Mouse (Mus musculus) fibroblast of lung, adult 2 months (primary cell): ENCODE data around the gene BB287469.
"Not testable (repeated sequence)": the region's sequence is repeated elsewhere in the genome, so short reads cannot be mapped to it uniquely, and the experiment has no call there.

Source experiments
- DNase-seq: peaks from one replicate; pipeline ENCODE4 v3.0.0-alpha.2; 2011; ENCODE audit warnings: low read depth

BB287469 gene

GRCm38 (mm10) chr12:87816277-87816676 is at the start of gene BB287469:
Gene BB287469, plus strand, starts transcription at chr12:87816577.
- not testable (repeated sequence) for DNase-seq

- not testable (repeated sequence) for DNase-seq
Measured at GRCm38 (mm10) chr12:87775655-87776054, 40.7 kb upstream of the BB287469 start, which contains the start of gene Gm21319. Gene Gm21319, minus strand, starts transcription at chr12:87775755.

- DNase-seq, result not testable (repeated sequence)
Measured at GRCm38 (mm10) chr12:87795212-87795611, 21.2 kb upstream of the BB287469 start, which contains the start of gene Gm21936. Gene Gm21936, plus strand, starts transcription at chr12:87795512.

- not testable (repeated sequence) for DNase-seq
Measured at GRCm38 (mm10) chr12:87797971-87798370, 18.4 kb upstream of the BB287469 start.

GRCm38 (mm10) chr12:87842239-87842638 is 25.9 kb downstream of the BB287469 start, which contains the start of gene Gm2001:
Gene Gm2001, minus strand, starts transcription at chr12:87842339.
- not testable (repeated sequence) for DNase-seq

GRCm38 (mm10) chr12:87850657-87851056 is 34.3 kb downstream of the BB287469 start:
- DNase-seq, result not testable (repeated sequence)

GRCm38 (mm10) chr12:87856067-87856466 is 39.7 kb downstream of the BB287469 start:
- DNase-seq, result not testable (repeated sequence)

- DNase-seq, result not testable (repeated sequence)
Measured at GRCm38 (mm10) chr12:87861740-87862692, 45.6 kb downstream of the BB287469 start.

- not testable (repeated sequence) for DNase-seq
Measured at GRCm38 (mm10) chr12:87863638-87864037, 47.3 kb downstream of the BB287469 start.

GRCm38 (mm10) chr12:87864048-87864447 is 47.7 kb downstream of the BB287469 start:
- not testable (repeated sequence) for DNase-seq
